ENCODE assay signal across 18 mouse cellular contexts in genomic region chr8:71659751-71660150, GRCm38 (mm10). TPM values are rescaled to one million over a fixed set of nuclear protein-coding genes. Genes with fewer than 3 reads are reported as not detected.
DNase-seq lines count a peak whose midpoint lies in the region; ATAC-seq lines count a peak whose summit lies in the region.
"Had no signal": no experiment of that assay in that cellular context is flagged by ENCODE, and none has a peak within 500 bp of the region (broad histone marks: within the 10 kb centered on the region; RNA-seq: fewer than 3 reads in every experiment).

No protein-coding gene starts in this region.

- ATAC-seq in forebrain, embryonic 13.5 days: peak; percentile 46
- no peak for ATAC-seq in forebrain, embryonic 15.5 days (replicated peaks)

- peaks cover 73% of the 10 kb centered on the region for H3K27me3 ChIP-seq in forebrain, embryonic 13.5 days
- H3K27me3 ChIP-seq in forebrain, embryonic 15.5 days: peaks cover 36% of the 10 kb centered on the region
- H3K27me3 ChIP-seq: Patski had no signal

- 65% methylated on average over 1 of the region's 1 CpGs for WGBS in forebrain, embryonic 13.5 days
- 47% methylated on average over 1 of the region's 1 CpGs for WGBS in forebrain, embryonic 15.5 days

- no peak overlapping the region for H3K9ac ChIP-seq in forebrain, embryonic 13.5 days
- no peak overlapping the region for H3K9ac ChIP-seq in forebrain, embryonic 15.5 days (replicated peaks)
- H3K9ac ChIP-seq: limb, embryonic 13.5 days; liver, embryonic 13.5 days; lung, embryonic 14.5 days; neural tube, embryonic 12.5 days had no signal

- intact Hi-C loops in left cerebral cortex, postnatal 4 days (cut with DNase I): loop anchor here (10.0 kb wide), 1 partner anchor 95 kb away; the partner anchor contains the start of genes Nxnl1 and Slc27a1
- intact Hi-C loops in left cerebral cortex, postnatal 36 days (cut with DNase I): loop anchor here (2.0 to 5.0 kb wide), 3 partner anchors 47 to 99 kb away; partner anchors contain the start of genes Colgalt1 and Fam129c

- no peaks in the 10 kb centered on the region for H3K9me3 ChIP-seq in forebrain, embryonic 13.5 days (replicated peaks)
- H3K9me3 ChIP-seq in forebrain, embryonic 15.5 days: no peaks in the 10 kb centered on the region
- H3K9me3 ChIP-seq: limb, embryonic 13.5 days; liver, embryonic 13.5 days; neural tube, embryonic 12.5 days had no signal

- H3K36me3 ChIP-seq in forebrain, embryonic 13.5 days (ENCODE audit: poor library complexity, severe bottlenecking): peaks cover 15% of the 10 kb centered on the region
- peaks cover 29% of the 10 kb centered on the region for H3K36me3 ChIP-seq in forebrain, embryonic 15.5 days
- H3K36me3 ChIP-seq: limb, embryonic 13.5 days; liver, embryonic 13.5 days had no signal

- peaks cover 19% of the 10 kb centered on the region for H3K4me1 ChIP-seq in forebrain, embryonic 13.5 days
- H3K4me1 ChIP-seq in forebrain, embryonic 15.5 days: peaks cover 14% of the 10 kb centered on the region

- H3K27ac ChIP-seq in forebrain, embryonic 13.5 days: peak overlapping the region; percentile 25
- no peak overlapping the region for H3K27ac ChIP-seq in forebrain, embryonic 15.5 days (replicated peaks)
- H3K27ac ChIP-seq: limb, embryonic 13.5 days; liver, embryonic 13.5 days; neural tube, embryonic 12.5 days had no signal

- H3K4me3 ChIP-seq in forebrain, embryonic 13.5 days: no peak overlapping the region
- no peak overlapping the region for H3K4me3 ChIP-seq in forebrain, embryonic 15.5 days
- H3K4me3 ChIP-seq: limb, embryonic 13.5 days; liver, embryonic 13.5 days; neural tube, embryonic 12.5 days had no signal

- DNase-seq in left cerebral cortex, postnatal 4 days: peak; percentile 79
- no peak for DNase-seq in left cerebral cortex, postnatal 36 days (ENCODE audit: low spot score in 2 of 2)
- DNase-seq in cerebellum, adult 18-20 months: peak; percentile 66 to 74
- DNase-seq in cerebellum, postnatal 25 days: peak; percentile 76 to 80
- no peak for DNase-seq in frontal cortex, adult 2 months (ENCODE audit: extremely low spot score in 1 of 2, low spot score in 1 of 2)
- DNase-seq in thymus, postnatal 25 days: no peak
- DNase-seq: adrenal gland, adult 8-10 months; liver, embryonic 13.5 days; lung, embryonic 14.5 days; lung, postnatal 36 days; spleen, adult 18-20 months had no signal

- H3K4me2 ChIP-seq in forebrain, embryonic 13.5 days: no peak overlapping the region
- H3K4me2 ChIP-seq in forebrain, embryonic 15.5 days (replicated peaks): no peak overlapping the region
- H3K4me2 ChIP-seq: lung, embryonic 14.5 days had no signal

RNA-seq across cellular contexts. Expression of gene Unc13a, which starts 11.8 kb away (rescaled TPM):
- 13.0 and 15.8 TPM in 2 replicates for polyA plus RNA-seq in forebrain, embryonic 13.5 days (2015; fragmentation: Nextera tagmentation; extraction: Ambion mirVana)
- polyA plus RNA-seq in forebrain, embryonic 15.5 days (2015; fragmentation: Nextera tagmentation; extraction: Ambion mirVana): 23.3 and 23.6 TPM in 2 replicates
- total RNA-seq in left cerebral cortex, postnatal 4 days (2021): 100 to 1,000 TPM; 204 to 221 TPM
- 100 to 1,000 TPM; 278 to 328 TPM for total RNA-seq in left cerebral cortex, postnatal 36 days (2021)
- polyA plus RNA-seq in frontal cortex, adult 2 months (2012; rRNA removed): 172 and 176 TPM in 2 replicates

RNA-seq across cellular contexts. Expression of gene Jak3, which starts 16.3 kb away (rescaled TPM):
- 1.6 and 1.7 TPM in 2 replicates for polyA plus RNA-seq in forebrain, embryonic 13.5 days (2015; fragmentation: Nextera tagmentation; extraction: Ambion mirVana)
- 2.9 and 3.3 TPM in 2 replicates for polyA plus RNA-seq in forebrain, embryonic 15.5 days (2015; fragmentation: Nextera tagmentation; extraction: Ambion mirVana)
- total RNA-seq in left cerebral cortex, postnatal 4 days (2021): 1 to 10 TPM; 4.5 to 5.5 TPM
- total RNA-seq in left cerebral cortex, postnatal 36 days (2021): 1 to 10 TPM; 4.0 to 5.5 TPM
- polyA plus RNA-seq in frontal cortex, adult 2 months (2012; rRNA removed): 5.6 and 5.7 TPM in 2 replicates

RNA-seq across cellular contexts. Expression of gene Insl3, which starts 29.3 kb away (rescaled TPM):
- polyA plus RNA-seq in forebrain, embryonic 13.5 days (2015; fragmentation: Nextera tagmentation; extraction: Ambion mirVana): 0.47 TPM in 1 of 2 replicates, not detected in the other
- polyA plus RNA-seq in forebrain, embryonic 15.5 days (2015; fragmentation: Nextera tagmentation; extraction: Ambion mirVana): 0.54 TPM in 1 of 2 replicates, not detected in the other
- 1 to 10 TPM in 1 of 2 experiments, under 1 TPM in 1; 0.70 to 1.6 TPM for total RNA-seq in left cerebral cortex, postnatal 4 days (2021)
- 1 to 10 TPM in 1 of 2 experiments, under 1 TPM in 1; 0.59 to 1.9 TPM for total RNA-seq in left cerebral cortex, postnatal 36 days (2021)
- polyA plus RNA-seq in frontal cortex, adult 2 months (2012; rRNA removed): 1.4 and 1.8 TPM in 2 replicates
- total RNA-seq: monocyte, adult 5-6 weeks had no signal
- polyA plus RNA-seq: embryonic facial prominence, embryonic 11.5 days; neural tube, embryonic 12.5 days had no signal

RNA-seq across cellular contexts. Expression of gene B3gnt3, which starts 41.8 kb away (rescaled TPM):
- 0.33 and 0.44 TPM in 2 replicates for polyA plus RNA-seq in forebrain, embryonic 13.5 days (2015; fragmentation: Nextera tagmentation; extraction: Ambion mirVana)
- 0.42 and 0.46 TPM in 2 replicates for polyA plus RNA-seq in forebrain, embryonic 15.5 days (2015; fragmentation: Nextera tagmentation; extraction: Ambion mirVana)
- under 1 TPM; 0.22 to 0.36 TPM for total RNA-seq in left cerebral cortex, postnatal 4 days (2021)
- total RNA-seq in left cerebral cortex, postnatal 36 days (2021): under 1 TPM; 0.52 to 0.75 TPM
- 0.71 and 1.0 TPM in 2 replicates for polyA plus RNA-seq in frontal cortex, adult 2 months (2012; rRNA removed)
- total RNA-seq: monocyte, adult 5-6 weeks had no signal

RNA-seq across cellular contexts. Expression of gene Colgalt1, which starts 49.0 kb away (rescaled TPM):
- polyA plus RNA-seq in forebrain, embryonic 13.5 days (2015; fragmentation: Nextera tagmentation; extraction: Ambion mirVana): 37.5 and 39.9 TPM in 2 replicates
- polyA plus RNA-seq in forebrain, embryonic 15.5 days (2015; fragmentation: Nextera tagmentation; extraction: Ambion mirVana): 54.3 and 56.2 TPM in 2 replicates
- total RNA-seq in left cerebral cortex, postnatal 4 days (2021): 10 to 100 TPM; 88.2 to 88.6 TPM
- total RNA-seq in left cerebral cortex, postnatal 36 days (2021): 10 to 100 TPM; 48.5 to 52.2 TPM
- polyA plus RNA-seq in frontal cortex, adult 2 months (2012; rRNA removed): 99.4 and 104 TPM in 2 replicates

Comparison
In these comparisons a context has a peak if more than half of its experiments do, and no peak if none do; other contexts are left out.
1. DNase-seq: peak in left cerebral cortex, postnatal 4 days (single experiment), cerebellum, adult 18-20 months (2 of 2) and cerebellum, postnatal 25 days (2 of 2); none in left cerebral cortex, postnatal 36 days (0 of 2), frontal cortex, adult 2 months (0 of 2) and thymus, postnatal 25 days (single experiment).